Mouse (Mus musculus): Measurements from ENCODE around the gene Cers5.
A peak's percentile ranks its signal among the peaks of the same experiment; 100 is the strongest.
"Not testable (repeated sequence)": the region's sequence is repeated elsewhere in the genome, so short reads cannot be mapped to it uniquely, and the experiment has no call there.

Cers5 gene

GRCm38 (mm10) chr15:99787625-99788120, 15.0 kb upstream of the Cers5 start:
- peak in 1 of 2 experiments; percentile 26 for DNase-seq

- no peak for DNase-seq
Observed at GRCm38 (mm10) chr15:99778677-99779335, 6.1 kb upstream of the Cers5 start.

GRCm38 (mm10) chr15:99778148-99778547, 5.5 kb upstream of the Cers5 start:
- DNase-seq = peak; percentile 62 to 70

- no peak for DNase-seq
Observed at GRCm38 (mm10) chr15:99772925-99773324, 240 bp upstream of the Cers5 start.

GRCm38 (mm10) chr15:99772277-99772880, 306 bp downstream of the Cers5 start:
- peak; percentile 80 to 84 for DNase-seq

- DNase-seq = peak in 1 of 2 experiments; percentile 30
Observed at GRCm38 (mm10) chr15:99771601-99772276, 946 bp downstream of the Cers5 start.

GRCm38 (mm10) chr15:99771004-99771500, 1.6 kb downstream of the Cers5 start:
- no peak for DNase-seq

- DNase-seq = no peak
Observed at GRCm38 (mm10) chr15:99768761-99769160, 3.9 kb downstream of the Cers5 start.

- no peak for DNase-seq
Observed at GRCm38 (mm10) chr15:99767467-99767866, 5.2 kb downstream of the Cers5 start.

- DNase-seq = no peak
Observed at GRCm38 (mm10) chr15:99754204-99754603, 18.5 kb downstream of the Cers5 start.

GRCm38 (mm10) chr15:99740229-99740628, 32.5 kb downstream of the Cers5 start:
- peak in 1 of 2 experiments; percentile 51 for DNase-seq

GRCm38 (mm10) chr15:99736675-99737074, 36.0 kb downstream of the Cers5 start:
- no peak for DNase-seq

- DNase-seq = peak; percentile 99 to 100
Observed at GRCm38 (mm10) chr15:99735631-99736030, 37.1 kb downstream of the Cers5 start.

GRCm38 (mm10) chr15:99733186-99733585, 39.5 kb downstream of the Cers5 start:
- DNase-seq = no peak

GRCm38 (mm10) chr15:99731678-99732077, 41.0 kb downstream of the Cers5 start:
- DNase-seq = no peak

GRCm38 (mm10) chr15:99731167-99731566, 41.5 kb downstream of the Cers5 start:
- no peak for DNase-seq

- no peak for DNase-seq
Observed at GRCm38 (mm10) chr15:99729056-99729783, 43.5 kb downstream of the Cers5 start.

GRCm38 (mm10) chr15:99728211-99728610, 44.5 kb downstream of the Cers5 start:
- DNase-seq = peak in 1 of 2 experiments; percentile 40

- DNase-seq = no peak
Observed at GRCm38 (mm10) chr15:99727525-99727924, 45.2 kb downstream of the Cers5 start.

GRCm38 (mm10) chr15:99727039-99727438, 45.6 kb downstream of the Cers5 start:
- not testable (repeated sequence) for DNase-seq

- no peak for DNase-seq
Observed at GRCm38 (mm10) chr15:99726549-99726948, 46.1 kb downstream of the Cers5 start.

- peak; percentile 96 to 98 for DNase-seq
Observed at GRCm38 (mm10) chr15:99725341-99726155, 47.1 kb downstream of the Cers5 start, which contains the start of gene Cox14. Gene Cox14 (plus strand): TSS chr15:99725618.
